Mouse (Mus musculus): ENCODE results near the gene Kif16b. TPM values are rescaled to one million over a fixed set of nuclear protein-coding genes. Genes with fewer than 3 reads are reported as not detected.

Gene Kif16b
- polyA plus RNA-seq (2015; fragmentation: Nextera tagmentation; extraction: Ambion mirVana), result 8.0 and 9.0 TPM in 2 replicates

GRCm38 (mm10) chr2:142900862-142901805 is at the start of gene Kif16b:
Gene Kif16b (minus strand): TSS chr2:142901531.
- TF ChIP-seq CTCF (IDR thresholded peaks at IDR 0.05; ENCODE audit: low read depth), result no peak
- TF ChIP-seq EP300 (optimal IDR thresholded peaks at IDR 0.05), result no peak
- under 1% methylated on average over 56 of the region's 64 CpGs for WGBS
- DNase-seq (ENCODE audit: low spot score), result peak; percentile 97
- Histone ChIP-seq H3K9ac (ENCODE audit: low read length) (peak within 1 kb of the TSS; percentile 79), H3K27ac (replicated peaks) (peak within 1 kb of the TSS; percentile 78), H3K9me3 (ENCODE audit: control insufficient read depth, low read length) (no peaks in the 10 kb centered on the region), H3K27me3 (ENCODE audit: control insufficient read depth, insufficient read depth, low read length) (no peaks in the 10 kb centered on the region), H3K4me2 (replicated peaks; ENCODE audit: low read depth) (peak within 1 kb of the TSS; percentile 93), H3K4me3 (ENCODE audit: low read depth, low read length) (peak within 1 kb of the TSS; percentile 80), H3K4me1 (replicated peaks; ENCODE audit: control insufficient read depth, insufficient read depth) (peaks cover 4% of the 10 kb centered on the region; the same call in 1 of the 2 replicates), H3K36me3 (ENCODE audit: control insufficient read depth, insufficient read depth, low read length) (no peaks in the 10 kb centered on the region)
- peak; percentile 96 for ATAC-seq (ENCODE audit: low FRiP score, low TSS enrichment)

DNA sequence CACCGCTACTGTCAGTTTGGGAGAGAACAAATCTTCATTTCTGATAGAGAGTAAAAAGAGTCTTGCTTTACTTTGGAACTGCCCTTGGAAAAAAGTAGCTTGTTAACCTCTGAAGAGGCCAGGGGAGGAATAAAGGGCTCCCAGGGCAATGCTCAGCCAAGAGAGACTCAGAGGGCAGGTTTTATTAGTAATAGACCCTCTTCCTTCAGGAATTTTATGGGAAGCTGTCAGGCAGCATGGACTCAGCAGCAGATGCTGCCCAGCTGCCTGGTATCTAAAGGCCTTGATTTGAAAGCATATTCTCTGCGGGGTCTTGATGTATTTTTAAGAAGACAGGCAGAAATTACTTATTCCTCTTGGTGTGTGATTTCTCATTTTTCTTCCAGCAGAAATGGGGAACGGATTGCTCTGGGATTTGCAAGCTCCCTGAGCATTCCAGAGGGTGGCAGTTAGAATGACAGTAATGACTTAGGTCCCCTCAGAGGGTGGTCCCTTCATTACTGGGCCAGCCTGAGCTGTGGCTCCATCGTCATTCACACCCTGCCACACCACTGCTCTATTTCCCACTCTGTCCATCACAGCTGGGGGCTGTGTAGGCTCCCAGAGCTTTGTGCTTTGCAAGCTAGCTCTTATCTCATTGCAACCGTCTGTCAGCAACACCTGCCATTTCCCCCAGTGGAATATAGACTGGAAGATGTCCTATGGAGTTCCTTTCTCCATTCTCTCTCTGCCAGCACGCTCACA is 39.7 kb upstream of the Kif16b start:
- H3K9me3 ChIP-seq (ENCODE audit: control insufficient read depth, low read length), result no peaks in the 10 kb centered on the region
- H3K36me3 ChIP-seq (ENCODE audit: control insufficient read depth, insufficient read depth, low read length), result no peaks in the 10 kb centered on the region
- no peaks in the 10 kb centered on the region for H3K4me1 ChIP-seq (replicated peaks; ENCODE audit: control insufficient read depth, insufficient read depth)
- no peak for DNase-seq (ENCODE audit: low spot score)
- no peak overlapping the region for H3K4me3 ChIP-seq (ENCODE audit: low read depth, low read length)
- ATAC-seq (ENCODE audit: low FRiP score, low TSS enrichment), result no peak
- TF ChIP-seq CTCF (IDR thresholded peaks at IDR 0.05; ENCODE audit: low read depth) (no peak), EP300 (optimal IDR thresholded peaks at IDR 0.05) (no peak)
- no peak overlapping the region for H3K9ac ChIP-seq (ENCODE audit: low read length)
- 45% methylated on average over 6 of the region's 6 CpGs for WGBS
- H3K27me3 ChIP-seq (ENCODE audit: control insufficient read depth, insufficient read depth, low read length), result no peaks in the 10 kb centered on the region
- no peak overlapping the region for H3K27ac ChIP-seq (replicated peaks)
- no peak overlapping the region for H3K4me2 ChIP-seq (replicated peaks; ENCODE audit: low read depth)

- Histone ChIP-seq H3K9me3 (ENCODE audit: control insufficient read depth, low read length) (no peaks in the 10 kb centered on the region), H3K4me3 (ENCODE audit: low read depth, low read length) (no peak overlapping the region), H3K27me3 (ENCODE audit: control insufficient read depth, insufficient read depth, low read length) (no peaks in the 10 kb centered on the region), H3K4me2 (replicated peaks; ENCODE audit: low read depth) (no peak overlapping the region), H3K36me3 (ENCODE audit: control insufficient read depth, insufficient read depth, low read length) (no peaks in the 10 kb centered on the region), H3K4me1 (replicated peaks; ENCODE audit: control insufficient read depth, insufficient read depth) (no peaks in the 10 kb centered on the region), H3K9ac (ENCODE audit: low read length) (no peak overlapping the region), H3K27ac (replicated peaks) (no peak overlapping the region)
- DNase-seq (ENCODE audit: low spot score), result no peak
- TF ChIP-seq CTCF (IDR thresholded peaks at IDR 0.05; ENCODE audit: low read depth), result no peak
- TF ChIP-seq EP300 (optimal IDR thresholded peaks at IDR 0.05), result no peak
- ATAC-seq (ENCODE audit: low FRiP score, low TSS enrichment), result no peak
- 91% methylated on average over 4 of the region's 4 CpGs for WGBS
Observed at GRCm38 (mm10) chr2:142930445-142930844, 29.1 kb upstream of the Kif16b start.

- no peaks in the 10 kb centered on the region for H3K27me3 ChIP-seq (ENCODE audit: control insufficient read depth, insufficient read depth, low read length)
- DNase-seq (ENCODE audit: low spot score) (no peak), ATAC-seq (ENCODE audit: low FRiP score, low TSS enrichment) (no peak)
- no peak overlapping the region for H3K4me3 ChIP-seq (ENCODE audit: low read depth, low read length)
- no peak overlapping the region for H3K27ac ChIP-seq (replicated peaks)
- no peaks in the 10 kb centered on the region for H3K4me1 ChIP-seq (replicated peaks; ENCODE audit: control insufficient read depth, insufficient read depth)
- no peak overlapping the region for H3K4me2 ChIP-seq (replicated peaks; ENCODE audit: low read depth)
- TF ChIP-seq CTCF (IDR thresholded peaks at IDR 0.05; ENCODE audit: low read depth) (no peak), EP300 (optimal IDR thresholded peaks at IDR 0.05) (no peak)
- 70% methylated on average over 10 of the region's 10 CpGs for WGBS
- no peaks in the 10 kb centered on the region for H3K36me3 ChIP-seq (ENCODE audit: control insufficient read depth, insufficient read depth, low read length)
- no peaks in the 10 kb centered on the region for H3K9me3 ChIP-seq (ENCODE audit: control insufficient read depth, low read length)
- H3K9ac ChIP-seq (ENCODE audit: low read length), result no peak overlapping the region
Observed at GRCm38 (mm10) chr2:142929226-142930112, 28.1 kb upstream of the Kif16b start.

DNA sequence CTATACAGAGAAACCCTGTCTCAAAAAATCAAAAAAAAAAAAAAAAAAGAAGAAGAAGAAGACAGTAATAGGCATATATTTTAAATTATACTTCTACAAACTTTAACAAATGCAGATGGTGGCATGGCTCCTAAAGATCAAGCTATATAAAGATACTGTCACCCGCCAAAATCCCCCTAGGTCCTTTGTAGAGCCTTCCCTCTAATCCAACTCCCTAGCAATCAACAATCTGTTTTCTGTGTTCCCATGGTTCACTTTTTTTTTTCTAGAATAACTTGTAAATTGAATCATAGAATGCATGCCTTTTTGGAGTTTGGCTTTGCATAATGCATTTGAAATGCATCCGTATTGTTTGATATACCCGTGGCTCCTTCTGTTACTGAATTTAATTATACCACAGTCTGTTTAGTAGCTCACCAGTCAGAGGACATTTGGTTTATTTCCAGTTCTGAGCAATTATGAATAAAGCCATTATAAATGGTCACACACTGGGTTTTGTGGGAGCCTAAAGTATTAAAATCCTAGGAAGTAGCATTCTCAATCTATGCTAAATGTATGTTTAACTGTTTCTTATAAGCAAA is 9.6 kb upstream of the Kif16b start:
- Histone ChIP-seq H3K27me3 (ENCODE audit: control insufficient read depth, insufficient read depth, low read length) (no peaks in the 10 kb centered on the region), H3K9me3 (ENCODE audit: control insufficient read depth, low read length) (no peaks in the 10 kb centered on the region), H3K27ac (replicated peaks) (no peak overlapping the region), H3K4me2 (replicated peaks; ENCODE audit: low read depth) (no peak overlapping the region), H3K36me3 (ENCODE audit: control insufficient read depth, insufficient read depth, low read length) (no peaks in the 10 kb centered on the region), H3K4me3 (ENCODE audit: low read depth, low read length) (no peak overlapping the region), H3K9ac (ENCODE audit: low read length) (no peak overlapping the region), H3K4me1 (replicated peaks; ENCODE audit: control insufficient read depth, insufficient read depth) (no peaks in the 10 kb centered on the region)
- DNase-seq (ENCODE audit: low spot score) (no peak), ATAC-seq (ENCODE audit: low FRiP score, low TSS enrichment) (no peak)
- 83% methylated on average over 3 of the region's 3 CpGs for WGBS
- TF ChIP-seq CTCF (IDR thresholded peaks at IDR 0.05; ENCODE audit: low read depth) (no peak), EP300 (optimal IDR thresholded peaks at IDR 0.05) (no peak)
